Mouse (Mus musculus): ENCODE results near the gene Mlycd. TPM values are rescaled to one million over a fixed set of nuclear protein-coding genes. Genes with fewer than 3 reads are reported as not detected.

Gene Mlycd
- total RNA-seq, 4 experiments from 2014 or later: 46.6 to 60.5 (median 54.6) TPM

GRCm38 (mm10) chr8:119434569-119434968, 39.9 kb downstream of the Mlycd start:
- no peak for DNase-seq

DNA sequence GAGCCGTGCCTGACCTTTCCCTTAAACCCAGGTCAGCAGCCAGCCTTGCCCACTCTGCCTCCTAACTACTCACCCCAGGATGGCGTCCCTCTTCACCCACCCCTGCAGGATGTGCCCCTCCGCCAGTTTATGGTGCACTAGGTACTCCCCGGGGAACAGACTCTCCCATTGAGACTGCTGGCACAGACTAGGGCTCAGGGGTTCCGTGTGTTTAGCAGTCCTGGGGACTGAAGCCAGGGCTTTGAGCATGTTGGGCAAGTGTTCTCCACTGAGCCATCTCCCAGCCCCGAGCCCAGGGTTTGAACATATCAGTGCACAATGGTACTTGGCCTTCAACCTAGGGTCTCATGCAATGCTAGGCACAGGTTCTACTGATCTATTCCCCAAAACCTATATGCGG, 40.8 kb downstream of the Mlycd start:
- DNase-seq: no peak

DNA sequence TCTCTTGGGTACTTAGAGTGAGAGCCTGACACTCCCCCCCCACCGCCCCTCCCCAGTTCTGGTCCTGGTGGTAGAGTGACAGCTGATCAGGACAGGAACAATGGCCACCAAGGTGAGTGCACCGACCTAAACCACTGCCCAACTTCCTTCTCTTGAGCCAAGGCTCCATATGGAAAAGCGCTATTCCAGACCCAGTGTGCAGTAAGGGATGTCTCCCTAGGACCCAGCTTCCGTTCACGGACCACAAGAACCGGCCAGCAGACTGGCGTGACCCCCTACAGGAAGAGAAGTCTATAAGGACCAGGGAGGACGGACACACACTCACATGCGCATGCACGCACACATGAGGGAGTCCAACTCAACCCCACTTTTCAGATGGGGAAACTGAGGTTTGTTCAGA, 41.7 kb downstream of the Mlycd start:
- DNase-seq: no peak

DNA sequence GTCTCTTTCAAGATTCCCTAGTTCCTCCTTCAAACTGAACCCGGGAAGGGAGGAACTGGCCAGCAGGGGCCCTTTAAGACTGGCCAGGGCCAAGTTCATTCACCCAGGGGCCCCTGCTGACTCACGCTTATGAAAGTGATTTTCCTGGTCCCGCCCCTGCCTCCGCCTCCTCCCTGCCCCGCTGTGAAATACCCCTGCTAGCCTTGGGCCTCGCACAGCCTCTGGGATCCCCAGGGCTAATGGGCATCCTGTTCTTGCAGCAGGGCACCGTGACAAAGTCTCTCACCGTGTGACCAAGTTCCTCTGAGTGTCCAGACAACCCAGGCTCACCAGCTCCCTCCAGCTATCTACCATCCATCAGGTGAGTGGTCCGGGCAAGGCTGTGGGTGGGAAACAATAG, 42.3 kb downstream of the Mlycd start:
- peak; percentile 94 for DNase-seq

- no peak for DNase-seq
Measured at GRCm38 (mm10) chr8:119437506-119437905, 42.8 kb downstream of the Mlycd start.

DNA sequence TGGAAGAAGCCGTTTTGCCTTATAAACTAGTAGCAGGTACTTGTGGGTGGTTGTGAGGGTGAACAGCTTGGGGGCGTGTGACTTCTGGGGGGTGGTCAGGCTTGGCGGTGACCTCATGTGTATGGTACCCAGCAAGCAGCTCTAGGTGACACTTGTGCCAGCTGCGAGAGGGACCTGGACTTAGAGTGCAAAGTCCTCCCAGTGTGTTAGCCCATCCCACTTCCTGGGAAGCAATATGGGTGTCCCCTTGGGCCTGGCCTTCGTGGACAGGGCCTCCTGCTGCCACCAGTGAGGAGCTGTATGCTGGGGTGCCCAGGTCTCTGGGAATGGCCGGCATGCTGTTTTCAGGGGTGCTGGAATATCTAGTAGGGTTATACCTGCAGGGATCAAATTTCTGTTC, 44.2 kb downstream of the Mlycd start:
- no peak for DNase-seq

GRCm38 (mm10) chr8:119439424-119439823, 44.7 kb downstream of the Mlycd start:
- DNase-seq: no peak

DNA sequence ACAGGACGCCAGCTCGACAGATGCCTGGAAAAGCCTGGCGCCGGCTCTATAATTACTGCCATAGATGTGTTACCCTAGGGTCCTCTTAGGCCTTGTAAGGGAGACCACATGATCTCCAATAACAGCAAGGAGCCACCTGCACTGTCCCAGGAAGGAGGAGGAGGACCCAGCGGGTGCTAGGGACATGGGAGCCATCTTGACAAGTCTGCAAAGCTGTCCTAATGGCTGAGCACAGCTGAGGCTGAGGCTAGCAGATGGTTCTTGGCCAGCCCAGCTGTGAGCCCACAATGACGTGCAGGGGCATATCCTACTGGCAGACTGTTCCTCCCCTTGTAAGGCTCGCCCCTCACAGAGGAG, 45.2 kb downstream of the Mlycd start:
- no peak for DNase-seq

- DNase-seq: peak; percentile 86
Measured at GRCm38 (mm10) chr8:119440250-119440951, 45.7 kb downstream of the Mlycd start.

DNA sequence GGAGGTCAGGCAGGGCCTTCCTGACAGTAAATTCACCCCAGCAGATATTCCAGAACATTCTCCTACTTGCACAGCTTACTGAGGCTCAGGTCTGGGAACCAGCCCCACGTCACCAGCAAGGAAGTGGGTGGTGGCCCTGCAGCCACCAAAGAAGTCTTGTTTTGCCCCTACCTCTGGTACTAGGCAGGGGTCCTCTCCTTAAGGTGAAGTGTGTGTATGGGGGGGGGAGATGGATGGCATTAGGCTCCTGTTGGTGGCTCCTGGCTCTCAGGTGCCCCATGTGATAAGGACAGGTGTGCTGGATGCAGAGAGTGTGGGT, 46.2 kb downstream of the Mlycd start:
- no peak for DNase-seq

DNA sequence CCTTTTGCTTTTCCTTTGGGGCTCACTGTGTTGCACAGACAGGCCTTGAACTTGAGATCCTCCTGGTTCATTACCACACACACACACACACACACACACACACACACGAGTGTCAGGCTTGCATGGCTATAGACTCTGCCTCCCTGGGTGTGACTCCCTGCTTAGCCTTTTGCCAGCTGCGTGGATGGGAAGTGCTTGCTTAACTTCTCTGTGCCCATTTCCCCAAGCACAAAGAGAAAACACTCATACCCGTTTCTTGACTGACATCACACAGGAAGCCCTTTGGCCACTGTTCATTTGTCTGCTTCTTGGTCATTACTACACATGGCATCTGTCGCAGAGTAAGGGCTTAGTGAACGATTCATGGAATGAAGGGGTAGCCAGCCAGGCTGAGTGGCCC, 47.3 kb downstream of the Mlycd start:
- DNase-seq: no peak

DNA sequence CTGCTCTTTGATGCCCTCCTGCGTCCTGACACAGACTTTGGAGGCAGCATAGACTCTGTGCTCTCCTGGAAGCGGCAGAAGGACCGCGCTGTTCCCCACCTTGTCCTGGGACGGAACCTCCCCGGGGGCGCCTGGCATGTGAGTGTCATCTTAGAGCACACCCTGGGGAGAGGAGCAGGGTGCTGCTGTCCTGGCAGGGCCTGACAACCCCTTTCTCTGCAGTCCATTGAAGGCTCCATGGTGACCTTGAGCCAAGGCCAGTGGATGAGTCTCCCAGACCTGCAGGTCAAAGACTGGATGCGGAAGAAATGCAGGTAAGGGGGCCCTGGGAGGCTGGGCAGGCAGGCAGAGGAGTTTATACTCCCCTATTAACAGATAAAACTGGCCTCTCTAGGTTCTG, 48.3 kb downstream of the Mlycd start:
- no peak for DNase-seq

DNA sequence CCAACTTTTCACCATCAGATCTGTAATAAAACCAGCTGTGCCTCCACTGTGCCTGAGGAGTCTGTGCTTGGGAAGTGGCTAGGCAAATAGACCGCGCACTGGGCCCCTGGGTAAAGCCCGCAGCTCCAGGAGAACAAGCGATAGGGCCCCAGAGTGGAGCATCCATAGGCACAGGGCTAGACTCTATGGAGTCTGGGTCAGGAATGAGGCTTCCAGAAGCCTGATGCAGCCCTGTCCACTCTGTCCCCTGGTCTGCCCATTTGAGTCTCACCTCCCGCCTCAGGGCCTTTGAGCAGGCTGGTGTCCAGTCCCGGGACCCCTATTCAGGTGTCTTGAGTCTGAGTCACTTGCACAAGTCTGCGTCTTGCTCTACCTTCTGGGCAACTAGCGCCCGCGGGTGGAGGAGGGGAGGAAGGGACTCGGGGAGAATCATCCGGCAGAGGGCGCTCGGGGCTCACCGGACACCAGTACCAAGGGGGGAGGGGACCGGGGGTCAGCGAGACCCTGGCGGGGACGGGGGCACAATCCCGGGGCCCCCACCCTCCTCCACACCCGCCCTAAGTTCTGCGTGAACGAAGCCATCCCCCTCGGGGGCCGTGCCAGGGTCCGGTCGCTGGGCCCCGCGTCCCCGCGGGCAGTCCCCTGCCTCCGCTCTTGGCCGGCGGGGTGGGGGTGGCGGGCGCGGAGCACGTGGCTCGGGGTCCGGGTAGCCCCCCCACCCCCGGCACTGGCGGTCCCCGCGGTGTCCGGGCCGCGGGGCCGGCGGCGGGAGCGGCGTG, 51.7 kb downstream of the Mlycd start, which contains the start of gene Necab2:
TSS of gene Necab2 (plus strand) at position 509 of the 779 bp plus-strand sequence.
- DNase-seq: peak; percentile 78

DNA sequence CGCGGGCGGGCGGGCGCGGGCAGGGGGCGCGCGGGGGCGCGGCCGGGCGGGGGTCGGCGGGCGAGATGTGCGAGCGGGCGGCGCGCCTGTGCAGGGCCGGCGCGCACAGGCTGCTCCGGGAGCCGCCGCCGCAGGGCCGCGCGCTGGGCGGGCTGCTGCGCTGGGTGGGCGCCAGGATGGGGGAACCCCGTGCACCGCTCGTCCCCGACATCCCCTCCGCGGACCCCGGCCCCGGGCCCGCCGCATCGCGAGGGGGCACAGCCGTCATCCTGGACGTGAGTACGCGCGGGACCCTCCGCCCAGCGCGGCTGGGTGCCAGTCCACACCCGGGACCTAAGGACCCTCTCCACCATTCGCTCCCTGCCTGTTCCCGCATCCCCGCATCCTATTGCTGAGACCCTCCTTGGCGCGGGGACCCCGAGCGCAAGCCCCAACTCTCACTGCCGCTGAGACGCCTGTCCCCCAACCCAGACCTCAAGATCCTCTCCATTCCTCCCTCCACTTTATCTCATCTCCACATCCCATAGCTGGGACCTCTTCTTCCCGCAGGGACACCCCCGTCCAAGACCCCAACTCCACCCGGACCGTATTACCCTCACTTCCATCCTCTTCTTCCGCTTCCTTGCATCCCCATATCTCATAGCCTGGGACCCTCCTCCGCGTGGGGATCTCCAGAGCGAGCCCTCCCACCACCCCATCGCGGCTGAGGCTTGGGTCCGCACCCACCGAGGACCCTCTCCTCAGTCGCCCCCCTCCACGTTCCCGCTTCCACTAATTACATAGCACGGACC, 52.5 kb downstream of the Mlycd start:
- no peak for DNase-seq

- DNase-seq: no peak
Measured at GRCm38 (mm10) chr8:119447781-119448170, 53.1 kb downstream of the Mlycd start.

- no peak for DNase-seq
Measured at GRCm38 (mm10) chr8:119449627-119450026, 54.9 kb downstream of the Mlycd start.

DNA sequence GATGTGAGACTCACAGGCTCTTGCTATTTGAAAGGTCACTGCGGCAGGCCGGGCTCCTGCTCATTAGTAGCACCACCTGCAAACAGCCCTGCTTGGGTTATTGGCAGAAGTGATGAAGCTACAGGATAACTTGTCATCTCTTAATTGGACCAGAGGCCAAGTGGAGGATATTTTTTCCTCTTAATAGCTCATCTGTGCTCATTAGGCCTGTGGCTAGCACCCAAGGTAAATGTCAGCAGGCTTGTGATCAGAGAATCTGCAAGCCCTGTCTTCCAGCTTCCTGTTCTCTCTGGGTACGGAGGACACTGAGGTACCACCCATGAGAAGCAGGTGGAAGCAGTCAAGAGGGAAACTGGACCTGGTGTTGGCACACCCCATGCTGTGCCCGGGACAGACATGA, 56.5 kb downstream of the Mlycd start:
- no peak for DNase-seq

DNA sequence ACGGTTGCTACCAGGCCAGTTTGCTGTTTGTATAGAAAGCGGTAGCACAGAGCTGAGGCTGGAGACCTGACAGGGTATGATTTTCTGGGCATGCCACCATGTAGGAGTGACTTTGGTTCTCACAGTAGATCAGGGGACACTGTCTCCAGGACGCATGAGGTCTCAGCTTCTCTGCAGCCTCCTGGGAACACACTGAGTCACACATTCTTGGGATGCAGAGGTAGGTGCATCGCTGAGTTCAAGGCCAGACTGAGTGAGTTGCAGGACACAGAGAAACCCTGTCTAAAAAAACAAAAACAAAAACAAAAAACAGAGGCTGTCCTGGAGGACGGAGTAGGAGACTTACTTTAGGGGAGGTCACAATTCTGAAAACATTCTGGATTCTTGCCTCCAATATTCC, 58.2 kb downstream of the Mlycd start:
- DNase-seq: no peak

DNA sequence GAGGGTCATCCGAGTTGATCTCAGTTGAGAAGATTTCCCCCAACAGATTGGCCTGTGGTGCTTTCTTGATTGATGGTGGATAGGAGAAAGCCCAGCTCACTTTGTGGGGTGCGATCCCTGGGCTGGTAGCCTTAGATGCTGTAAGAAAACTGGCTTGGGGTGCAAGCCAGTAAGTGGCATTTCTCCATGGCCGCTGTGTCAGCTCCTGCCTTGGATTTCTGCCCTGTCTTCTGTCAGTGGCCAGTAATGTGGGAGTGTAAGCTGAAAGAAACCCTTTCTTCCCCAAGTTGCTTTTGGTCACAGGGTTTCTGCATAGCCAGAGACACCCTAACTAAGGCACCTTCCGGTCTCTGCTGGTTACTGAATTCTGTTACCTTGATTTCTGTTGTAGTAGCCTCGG, 61.4 kb downstream of the Mlycd start:
- DNase-seq: no peak

GRCm38 (mm10) chr8:119459724-119460123, 65.0 kb downstream of the Mlycd start:
- no peak for DNase-seq

Data from adrenal gland, adult 8-10 months (tissue).